Mouse (Mus musculus) ES-Bruce4 (cell line): ENCODE data around the gene Prdm16. TPM values are rescaled to one million over a fixed set of nuclear protein-coding genes. Genes with fewer than 3 reads are reported as not detected.

Experiments used
- H3K27ac ChIP-seq: 2 replicates; pipeline ENCODE4 v1.5.1; 2012; ENCODE audit warnings: low read length, inconsistent platforms; ENCODE audit not compliant: insufficient read depth
- H3K27me3 ChIP-seq: 2 replicates; pipeline ENCODE4 v1.6.1; 2012; ENCODE audit warnings: mild to moderate bottlenecking, low read length, inconsistent platforms; ENCODE audit not compliant: control insufficient read depth, poor library complexity, insufficient read depth, severe bottlenecking
- H3K36me3 ChIP-seq: 2 replicates; pipeline ENCODE4 v1.6.1; 2012; ENCODE audit warnings: inconsistent platforms, mild to moderate bottlenecking, low read length, moderate library complexity; ENCODE audit not compliant: control insufficient read depth, poor library complexity, insufficient read depth, severe bottlenecking
- H3K4me1 ChIP-seq: one replicate; pipeline ENCODE4 v1.8.1; 2011; ENCODE audit warnings: low read length; ENCODE audit not compliant: control insufficient read depth, insufficient read depth
- H3K4me3 ChIP-seq: 2 replicates; pipeline ENCODE4 v1.5.1; 2011; ENCODE audit warnings: low read depth, mild to moderate bottlenecking, low read length
- H3K9ac ChIP-seq: 2 replicates; pipeline ENCODE4 v1.6.1; 2012; ENCODE audit warnings: low read depth, mild to moderate bottlenecking, inconsistent platforms; ENCODE audit not compliant: poor library complexity, severe bottlenecking
- H3K9me3 ChIP-seq: replicated peaks from 2 replicates; pipeline ENCODE4 v1.6.1; 2012; ENCODE audit warnings: mild to moderate bottlenecking, low read length, inconsistent platforms; ENCODE audit not compliant: control insufficient read depth, poor library complexity, insufficient read depth, severe bottlenecking
- CTCF ChIP-seq: IDR thresholded peaks from one replicate; pipeline ENCODE4 v1.8.1; 2011; ENCODE audit warnings: low read depth, low read length
- EP300 ChIP-seq: IDR thresholded peaks from 2 replicates; pipeline ENCODE4 v1.6.1; 2011; ENCODE audit warnings: low read depth, low read length; ENCODE audit not compliant: insufficient read depth
- POLR2A ChIP-seq: IDR thresholded peaks from one replicate; pipeline ENCODE4 v1.8.1; 2011; ENCODE audit warnings: low read length; ENCODE audit not compliant: insufficient read depth
- polyA plus RNA-seq: library from polyadenylated mRNA; stranded (reverse); fragments of >200 nt; gene quantifications from 2 replicates; pipeline ENCODE4 v1.2.4, GENCODE M21; 2011; ENCODE audit warnings: low read depth; ENCODE audit not compliant: missing spikeins, insufficient read depth, insufficient read length

Gene Prdm16
- polyA plus RNA-seq, 1 experiment = 3.1 TPM

DNA sequence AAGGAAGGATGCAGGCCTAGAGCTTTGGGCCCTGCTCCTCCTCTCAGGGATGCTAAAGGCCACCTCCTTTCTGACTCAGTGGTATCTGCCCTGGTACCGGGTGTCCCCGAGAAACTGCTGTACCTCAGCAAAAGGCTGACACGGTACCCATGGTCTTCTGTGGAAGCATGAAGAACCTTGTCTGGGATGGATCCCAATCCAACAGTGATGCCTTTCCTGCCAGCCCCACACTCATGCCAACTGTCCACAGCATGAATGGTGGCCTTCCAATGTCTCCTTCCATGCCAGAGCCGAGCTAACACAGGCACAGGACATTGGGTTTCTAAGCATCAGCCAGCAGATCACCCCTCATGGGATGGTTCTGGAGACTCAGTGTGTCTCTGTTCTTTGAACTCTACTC, 14.2 kb downstream of the Prdm16 start:
- H3K27ac ChIP-seq = no peak overlapping the region
- H3K36me3 ChIP-seq = no peaks in the 10 kb centered on the region
- H3K27me3 ChIP-seq = no peaks in the 10 kb centered on the region
- no peak for TF ChIP-seq POLR2A
- TF ChIP-seq EP300 = no peak
- TF ChIP-seq CTCF = no peak
- H3K9ac ChIP-seq = no peak overlapping the region
- H3K4me1 ChIP-seq = no peaks in the 10 kb centered on the region
- H3K4me3 ChIP-seq = no peak overlapping the region
- H3K9me3 ChIP-seq = no peaks in the 10 kb centered on the region

DNA sequence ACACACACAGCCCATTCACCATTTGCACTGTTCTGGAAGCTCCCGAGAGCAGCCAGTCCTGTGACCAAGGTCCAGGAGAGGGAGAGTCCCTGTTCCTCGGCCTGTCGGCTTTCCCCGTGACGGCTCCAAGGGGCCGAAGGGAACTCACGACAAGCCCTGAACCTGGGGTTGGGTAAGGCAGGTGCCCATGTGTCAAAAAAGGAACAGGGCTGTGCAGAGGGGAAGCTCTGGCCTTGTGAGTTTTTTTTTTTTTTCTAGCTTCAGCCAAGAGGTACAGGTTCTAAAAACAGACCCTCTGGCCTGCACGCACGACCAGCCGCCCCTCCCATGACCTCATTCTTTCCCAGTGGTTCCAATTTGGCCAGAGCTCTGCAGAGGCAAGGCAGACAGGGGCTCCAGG, 25.5 kb downstream of the Prdm16 start:
- H3K4me1 ChIP-seq = no peaks in the 10 kb centered on the region
- no peaks in the 10 kb centered on the region for H3K27me3 ChIP-seq
- no peak overlapping the region for H3K4me3 ChIP-seq
- no peaks in the 10 kb centered on the region for H3K9me3 ChIP-seq
- TF ChIP-seq CTCF (no peak), EP300 (no peak), POLR2A (no peak)
- H3K27ac ChIP-seq = no peak overlapping the region
- H3K9ac ChIP-seq = no peak overlapping the region
- H3K36me3 ChIP-seq = no peaks in the 10 kb centered on the region

DNA sequence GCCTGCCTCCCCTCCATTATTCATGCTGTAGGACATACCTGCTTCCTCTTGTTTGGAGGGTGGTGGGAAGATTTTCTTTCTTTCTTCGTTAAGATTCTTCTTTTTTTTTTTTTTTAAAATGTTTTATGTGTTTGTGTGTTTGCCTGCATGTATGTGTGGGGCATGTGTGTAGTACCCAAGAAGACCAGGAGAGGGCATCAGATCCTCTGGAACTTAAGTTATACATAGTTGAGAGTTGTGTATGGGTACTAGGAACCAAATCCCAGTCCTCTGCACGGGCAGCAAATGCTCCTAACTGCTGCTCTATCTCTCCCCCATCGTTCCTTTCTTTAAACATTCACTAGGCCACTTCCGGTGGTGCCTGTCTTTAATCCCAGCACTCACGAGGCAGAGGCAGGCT, 28.9 kb downstream of the Prdm16 start:
- H3K36me3 ChIP-seq = no peaks in the 10 kb centered on the region
- no peaks in the 10 kb centered on the region for H3K4me1 ChIP-seq
- TF ChIP-seq EP300 (no peak), CTCF (no peak), POLR2A (no peak)
- no peaks in the 10 kb centered on the region for H3K27me3 ChIP-seq
- no peaks in the 10 kb centered on the region for H3K9me3 ChIP-seq
- H3K4me3 ChIP-seq = no peak overlapping the region
- no peak overlapping the region for H3K27ac ChIP-seq
- H3K9ac ChIP-seq = no peak overlapping the region

DNA sequence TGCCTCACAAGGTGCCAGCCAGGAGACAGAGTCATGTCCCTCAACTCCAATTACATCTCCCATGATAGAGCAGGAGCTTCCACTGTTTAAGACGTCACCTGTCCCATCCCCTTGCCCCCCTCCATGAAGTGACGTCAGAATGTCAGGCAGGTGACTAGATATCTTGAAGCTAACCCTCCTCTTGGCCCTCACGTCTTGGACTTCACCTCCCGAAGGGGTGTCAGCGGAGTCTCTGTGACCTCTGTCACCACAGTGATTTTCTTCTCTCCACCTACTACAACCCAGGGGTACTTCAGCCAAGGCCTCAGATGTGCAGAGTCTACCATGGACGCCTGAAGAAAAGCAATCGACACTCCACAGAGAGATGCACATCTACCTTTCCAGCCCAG, 32.2 kb downstream of the Prdm16 start:
- H3K27ac ChIP-seq = no peak overlapping the region
- TF ChIP-seq CTCF (no peak), POLR2A (no peak), EP300 (no peak)
- peaks cover 15% of the 10 kb centered on the region for H3K4me1 ChIP-seq

DNA sequence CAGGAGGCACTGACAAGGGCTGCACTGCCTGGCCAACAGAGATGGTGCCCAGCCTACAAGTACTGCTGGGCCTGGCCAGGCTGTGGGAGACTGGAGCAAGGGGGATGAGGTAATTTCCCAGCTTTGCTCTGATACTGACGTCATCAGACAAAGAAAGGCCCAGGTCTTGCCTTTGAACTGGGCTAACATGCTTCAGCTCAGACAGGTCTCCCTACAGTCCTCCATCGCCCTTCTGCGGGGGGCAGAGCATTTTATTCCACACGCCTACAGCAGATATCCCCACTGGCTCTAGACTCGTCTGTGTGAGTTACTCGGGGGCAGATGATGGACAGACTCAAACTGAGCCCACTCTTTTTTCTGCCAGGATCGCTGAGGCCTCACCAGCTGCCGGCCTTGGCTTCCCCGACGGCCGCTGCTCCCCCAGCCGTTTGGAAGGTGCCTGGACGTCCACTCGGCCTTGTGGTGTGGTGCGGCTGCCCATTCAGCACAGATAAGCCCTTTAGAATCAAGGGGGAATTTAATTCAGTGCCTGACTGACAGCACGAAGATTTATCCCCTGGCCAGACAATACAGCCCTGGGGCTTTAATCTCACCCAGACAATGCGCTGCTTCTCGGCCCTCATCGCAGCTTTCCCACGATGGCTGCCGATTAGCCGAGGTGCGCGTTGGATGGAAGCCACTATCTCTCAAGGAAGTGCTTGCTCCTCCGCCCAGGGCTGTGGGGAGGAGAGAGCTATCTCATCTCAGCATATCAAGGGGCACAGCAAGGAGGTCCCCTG, 32.8 kb downstream of the Prdm16 start:
- Histone ChIP-seq H3K27ac (no peak overlapping the region), H3K4me3 (no peak overlapping the region), H3K9ac (no peak overlapping the region), H3K9me3 (no peaks in the 10 kb centered on the region), H3K4me1 (peaks cover 19% of the 10 kb centered on the region), H3K36me3 (no peaks in the 10 kb centered on the region), H3K27me3 (no peaks in the 10 kb centered on the region)
- TF ChIP-seq EP300 (no peak), CTCF (no peak), POLR2A (no peak)

More for the DNA sequence above, 32.2 kb downstream of the Prdm16 start:
- H3K27me3 ChIP-seq = no peaks in the 10 kb centered on the region
- H3K9ac ChIP-seq = no peak overlapping the region
- no peaks in the 10 kb centered on the region for H3K36me3 ChIP-seq
- no peak overlapping the region for H3K4me3 ChIP-seq
- no peaks in the 10 kb centered on the region for H3K9me3 ChIP-seq

DNA sequence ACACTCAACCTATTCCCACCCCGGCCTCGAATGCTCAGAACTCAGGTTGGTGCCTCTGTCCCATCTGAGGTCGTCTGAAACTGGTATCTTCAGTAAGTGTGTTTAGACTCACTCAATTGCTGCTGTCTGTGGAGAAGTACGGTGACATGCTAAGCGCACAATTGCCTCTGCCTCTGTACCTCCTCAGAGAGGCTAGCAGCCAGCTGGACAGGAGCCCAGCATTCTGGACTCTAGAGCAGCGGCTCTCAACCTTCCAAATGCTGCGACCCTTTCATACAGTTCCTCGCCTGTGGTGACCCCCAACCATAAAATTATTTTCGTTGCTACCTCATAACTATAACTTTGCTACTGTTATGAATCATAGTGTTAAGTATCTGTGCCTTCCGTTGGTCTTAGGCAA, 34.3 kb downstream of the Prdm16 start:
- Histone ChIP-seq H3K36me3 (no peaks in the 10 kb centered on the region), H3K9ac (no peak overlapping the region), H3K9me3 (no peaks in the 10 kb centered on the region), H3K27me3 (no peaks in the 10 kb centered on the region), H3K4me3 (no peak overlapping the region), H3K4me1 (peaks cover 19% of the 10 kb centered on the region), H3K27ac (no peak overlapping the region)
- TF ChIP-seq CTCF (no peak), EP300 (no peak), POLR2A (no peak)
